Mouse (Mus musculus): ENCODE results near the gene Mlec.
A peak's percentile ranks its signal among the peaks of the same experiment; 100 is the strongest.

The Mlec gene

GRCm38 (mm10) chr5:115158040-115158983 lies at the start of gene Mlec:
Gene Mlec, minus strand, starts transcription at chr5:115158179.
- DNase-seq, result peak; percentile 99

DNA sequence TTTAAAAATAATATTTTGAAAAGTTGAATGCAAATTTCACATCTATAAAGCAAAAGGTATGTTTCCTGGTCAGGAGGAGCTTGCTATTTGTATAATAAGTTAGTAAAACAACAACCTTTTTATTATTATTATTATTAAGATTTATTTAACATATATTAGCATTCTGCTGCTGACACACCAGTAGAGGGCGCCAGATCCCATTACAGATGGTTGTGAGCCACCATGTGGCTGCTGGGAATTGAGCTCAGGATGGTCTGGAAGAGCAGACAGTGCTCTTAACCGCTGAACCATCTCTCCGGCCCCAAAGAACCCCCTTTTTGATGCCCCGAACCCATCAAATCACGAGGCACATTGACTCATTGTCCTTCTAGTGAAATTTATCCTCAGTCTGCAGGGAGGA lies 49.3 kb upstream of the Mlec start:
- DNase-seq, result no peak

- DNase-seq, result no peak
Measured at GRCm38 (mm10) chr5:115204562-115205311, 46.8 kb upstream of the Mlec start.

GRCm38 (mm10) chr5:115203735-115204561 lies 46.0 kb upstream of the Mlec start:
- no peak for DNase-seq

DNA sequence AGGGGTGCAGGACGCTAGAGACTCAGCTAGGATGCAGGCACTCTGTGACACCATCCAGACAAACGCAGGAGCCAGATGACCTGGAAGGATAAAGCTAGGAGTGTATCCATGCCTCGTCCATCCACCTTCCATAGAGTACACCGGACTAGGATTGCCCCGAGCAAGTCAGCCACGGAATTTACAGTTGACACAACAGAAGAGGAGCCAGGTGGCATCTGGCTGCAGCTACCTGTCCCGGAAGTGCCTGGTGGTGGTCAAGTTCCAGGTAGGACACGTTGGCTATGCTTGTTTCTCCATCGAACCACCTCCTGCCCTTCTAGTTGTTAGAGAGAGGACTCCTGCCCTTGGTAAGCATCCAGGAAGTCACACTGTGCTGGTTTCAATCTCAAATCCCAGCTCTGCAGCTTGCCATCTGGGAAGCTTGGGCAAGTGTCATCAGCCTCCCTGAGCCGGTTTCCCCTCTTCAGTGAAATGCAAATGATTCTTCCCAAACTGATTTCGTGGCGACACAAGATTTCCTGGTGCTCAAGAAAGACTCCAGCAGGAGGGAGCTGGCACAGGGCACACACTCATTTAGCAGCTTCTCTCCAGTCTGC lies 36.7 kb upstream of the Mlec start:
- DNase-seq, result no peak

DNA sequence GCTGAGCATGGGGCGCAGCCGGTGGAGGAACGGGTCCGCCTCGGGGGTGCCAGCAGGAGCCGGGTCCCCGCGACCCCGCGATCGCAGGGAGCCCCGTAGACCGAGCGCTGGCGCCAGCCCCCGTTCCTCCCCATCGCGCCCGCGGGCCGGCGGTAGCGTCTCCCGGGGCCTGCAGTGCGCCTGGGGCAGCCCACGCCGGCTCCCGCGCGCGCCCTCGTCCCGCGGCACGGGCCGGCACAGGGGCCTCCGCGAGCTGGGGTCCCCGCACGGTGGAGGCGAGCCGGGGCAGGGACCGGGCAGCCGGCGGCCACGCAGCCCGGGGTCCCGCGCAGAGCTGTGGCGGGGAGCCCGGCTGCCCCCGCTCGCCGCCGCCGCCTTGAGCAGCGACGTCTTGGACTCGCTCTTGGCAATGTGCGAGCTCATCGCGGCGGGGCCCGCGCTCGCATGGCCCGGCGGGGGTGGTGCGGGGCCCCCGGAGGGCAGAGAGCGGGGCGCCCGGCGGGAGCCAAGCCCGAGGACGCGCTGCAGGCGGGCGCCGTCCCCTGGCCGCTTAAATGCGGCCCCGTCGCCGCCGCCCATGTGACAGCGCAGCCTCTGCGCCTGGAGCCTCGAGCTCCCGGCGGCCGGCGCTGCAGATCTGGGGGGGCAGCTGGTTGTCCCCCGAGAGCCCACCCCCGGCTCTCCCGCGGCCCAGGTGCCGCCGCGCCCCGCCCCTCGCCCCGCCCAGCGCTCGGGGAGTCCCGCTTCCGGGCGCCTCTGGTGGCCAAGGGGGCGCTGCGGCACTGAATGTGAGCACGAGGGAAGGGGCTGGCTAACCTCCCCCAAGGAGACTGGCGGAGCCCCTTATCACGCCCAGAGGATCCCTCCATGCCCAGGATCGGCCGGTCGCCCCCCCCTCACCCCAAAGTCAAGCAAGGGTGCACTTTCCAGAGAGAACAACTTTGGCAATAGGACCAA lies 36.0 kb upstream of the Mlec start, which contains the start of gene Cabp1:
Cabp1 (minus strand) TSS at position 713 of the 957 bp plus-strand sequence.
- peak; percentile 87 for DNase-seq

DNA sequence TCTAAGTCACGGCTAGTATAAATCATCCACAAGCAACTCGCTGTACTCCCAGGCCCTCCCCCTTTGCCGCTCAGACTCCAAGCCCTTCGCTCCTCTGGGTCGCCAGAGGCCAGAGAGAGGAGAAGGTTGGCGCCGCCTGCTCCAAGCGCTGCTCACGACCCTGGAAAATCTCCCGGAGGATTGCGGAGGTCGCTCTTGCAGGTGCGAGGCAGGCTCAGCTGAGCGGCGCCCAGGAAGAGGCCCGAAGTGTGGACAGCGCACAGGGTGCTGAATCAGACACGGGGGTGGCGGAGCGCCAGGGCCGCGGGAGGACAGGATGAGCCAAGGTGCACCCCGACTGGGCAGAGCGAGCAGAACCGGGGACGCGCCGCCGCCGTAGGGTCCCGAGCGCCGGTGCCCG lies 35.2 kb upstream of the Mlec start:
- peak; percentile 51 for DNase-seq

DNA sequence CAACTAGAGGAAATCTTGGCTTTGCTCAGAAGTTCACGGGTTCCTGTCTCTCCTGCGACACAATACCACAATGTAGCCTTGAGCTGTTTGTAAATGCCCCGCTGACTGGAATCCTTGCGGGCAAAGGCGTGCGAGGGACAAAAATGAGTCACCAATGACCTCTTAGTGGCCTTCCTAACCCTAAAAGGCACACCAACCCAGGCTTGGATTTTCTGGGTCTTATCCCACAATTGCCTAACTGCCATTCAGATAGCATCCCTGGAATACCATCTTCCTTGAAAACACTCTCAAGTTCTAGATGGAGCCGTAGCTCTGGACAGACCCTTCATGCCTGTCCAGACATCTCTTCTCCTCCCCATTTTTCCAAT lies 34.8 kb upstream of the Mlec start:
- DNase-seq, result no peak

GRCm38 (mm10) chr5:115191880-115192827 lies 34.2 kb upstream of the Mlec start:
- no peak for DNase-seq

GRCm38 (mm10) chr5:115190081-115190480 lies 32.1 kb upstream of the Mlec start:
- no peak for DNase-seq

DNA sequence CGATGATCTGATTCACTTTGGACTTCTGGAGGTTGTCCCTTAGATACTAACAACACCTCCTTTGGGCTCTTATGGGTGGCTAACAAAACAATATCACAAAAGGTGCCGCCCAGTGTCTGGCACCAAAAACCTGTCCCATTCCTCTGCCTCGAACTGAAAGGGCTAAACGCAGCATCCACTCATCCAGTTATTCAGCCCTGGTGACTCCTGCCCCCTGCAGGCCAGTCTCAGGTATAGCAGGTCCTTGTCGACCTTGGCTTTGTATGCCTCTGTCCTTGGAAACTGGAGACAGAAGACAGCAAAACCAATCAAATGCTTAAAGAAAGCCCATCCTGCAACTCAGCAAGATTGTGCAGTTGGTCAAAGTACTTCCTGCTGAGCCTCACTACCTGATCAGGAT lies 30.8 kb upstream of the Mlec start:
- DNase-seq, result peak; percentile 58

DNA sequence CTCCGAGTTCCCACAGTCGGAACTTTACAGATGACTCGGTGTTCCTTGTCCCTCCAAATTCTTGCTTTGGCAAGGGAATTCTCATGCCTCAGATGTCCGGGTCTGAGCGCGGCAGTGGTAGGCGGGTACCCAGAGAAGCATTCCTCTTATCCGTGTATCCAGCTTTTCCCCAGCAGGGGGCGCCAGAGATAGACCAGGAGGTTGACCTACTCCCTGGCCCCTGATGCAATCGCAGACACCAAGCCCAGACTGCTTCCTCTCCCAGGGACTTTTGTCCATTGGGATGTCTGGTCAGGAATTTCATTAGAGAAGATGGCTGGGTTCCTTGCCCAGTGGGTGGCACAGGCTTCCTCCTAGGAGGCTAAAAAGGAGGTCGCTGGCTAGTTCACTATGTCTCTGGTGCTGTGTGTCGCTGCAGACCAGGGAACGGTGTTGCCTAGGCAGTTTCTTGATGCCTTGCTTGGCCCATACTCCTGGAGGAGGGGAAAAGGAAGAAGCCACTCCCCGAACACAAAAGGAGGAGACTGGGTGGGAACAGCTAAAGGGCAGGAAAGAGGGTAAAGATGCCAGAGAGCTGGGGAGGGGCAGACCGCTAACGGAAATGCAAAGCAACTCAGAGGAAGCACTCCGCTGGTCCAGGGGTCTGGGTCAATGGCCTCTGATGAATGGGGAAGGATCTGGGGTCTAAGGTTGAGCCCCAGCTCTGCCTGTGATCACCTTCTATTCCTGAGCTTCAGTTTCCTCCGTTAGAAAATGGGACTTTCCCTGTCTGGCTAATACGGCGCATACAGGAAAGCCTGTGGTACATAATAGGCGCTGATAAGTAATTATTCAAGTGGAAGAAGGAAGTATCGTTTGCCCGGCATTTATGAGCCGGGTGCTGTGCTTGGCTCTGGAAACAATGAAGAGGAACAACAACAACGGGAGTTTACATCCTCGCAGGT lies 29.5 kb upstream of the Mlec start:
- peak; percentile 90 for DNase-seq

GRCm38 (mm10) chr5:115186371-115187073 lies 28.5 kb upstream of the Mlec start:
- no peak for DNase-seq

DNA sequence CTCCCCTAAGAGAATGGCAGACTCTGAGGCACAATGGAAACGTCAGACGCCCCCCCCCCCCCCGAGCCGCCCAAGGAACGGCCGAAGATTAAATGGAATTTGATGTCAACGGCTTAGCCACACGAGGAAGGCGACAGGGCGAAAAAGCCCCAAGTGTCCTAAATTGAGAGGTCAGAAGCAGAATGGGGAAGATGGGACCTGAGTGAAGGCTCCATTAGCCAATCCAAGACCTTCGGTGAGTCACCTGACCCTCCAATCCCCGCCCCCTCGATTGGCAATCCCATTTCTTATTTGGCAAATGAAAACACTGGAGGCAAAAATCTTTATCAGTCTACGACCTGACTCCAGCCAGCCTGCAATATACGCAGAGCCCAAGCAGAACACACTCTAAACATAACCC lies 26.7 kb upstream of the Mlec start:
- DNase-seq, result no peak

- no peak for DNase-seq
Measured at GRCm38 (mm10) chr5:115183482-115183881, 25.5 kb upstream of the Mlec start.

- DNase-seq, result no peak
Measured at GRCm38 (mm10) chr5:115182925-115183324, 24.9 kb upstream of the Mlec start.

GRCm38 (mm10) chr5:115181248-115181940 lies 23.4 kb upstream of the Mlec start:
- peak; percentile 52 for DNase-seq

- DNase-seq, result no peak
Measured at GRCm38 (mm10) chr5:115179596-115179995, 21.6 kb upstream of the Mlec start.
